Mouse (Mus musculus) hindbrain, embryonic 14.5 days (tissue): ENCODE measurements at regions not wholly inside any gene's neighbourhood (a gene's known extent, or its start where the extent isn't known, plus 50 kb on each side); places are given as distances from the start of the nearest gene placed in this dataset.

Experiments
- ATAC-seq: fragments of 200-750 bp; cut with Nextera tagmentation; 2 replicates; pipeline ENCODE4 v1.8.0; 2017; ENCODE audit warnings: moderate number of reproducible peaks, mild to moderate bottlenecking, moderate TSS enrichment, moderate library complexity; ENCODE audit not compliant: low FRiP score
- DNase-seq: peaks from one replicate; pipeline ENCODE4 v3.0.0-alpha.2; 2015; ENCODE audit warnings: low spot score
- H3K27ac ChIP-seq: fragments of 300-500 bp; sonication (generic); 2 replicates; pipeline ENCODE4 v1.5.1; 2014; ENCODE audit warnings: mild to moderate bottlenecking, moderate library complexity
- H3K27me3 ChIP-seq: fragments of 300-500 bp; sonication (generic); 2 replicates; pipeline ENCODE4 v1.6.1; 2014; ENCODE audit warnings: mild to moderate bottlenecking, low read length, mixed read lengths; ENCODE audit not compliant: control insufficient read depth, insufficient read depth
- H3K36me3 ChIP-seq: fragments of 300-500 bp; sonication (generic); replicated peaks from 2 replicates; pipeline ENCODE4 v1.6.1; 2014; ENCODE audit not compliant: control insufficient read depth, insufficient read depth
- H3K4me1 ChIP-seq: fragments of 300-500 bp; sonication (generic); replicated peaks from 2 replicates; pipeline ENCODE4 v1.6.1; 2014; ENCODE audit warnings: antibody characterized with exemption, low read length, mixed read lengths; ENCODE audit not compliant: control insufficient read depth, insufficient read depth
- H3K4me2 ChIP-seq: fragments of 300-500 bp; sonication (generic); replicated peaks from 2 replicates; pipeline ENCODE4 v1.6.1; 2014; ENCODE audit warnings: mild to moderate bottlenecking, moderate library complexity
- H3K4me3 ChIP-seq: fragments of 300-500 bp; sonication (generic); replicated peaks from 2 replicates; pipeline ENCODE4 v1.5.1; 2014; ENCODE audit warnings: mild to moderate bottlenecking, low read length
- H3K9ac ChIP-seq: fragments of 300-500 bp; sonication (generic); 2 replicates; pipeline ENCODE4 v1.6.1; 2014
- H3K9me3 ChIP-seq: fragments of 300-500 bp; sonication (generic); 2 replicates; pipeline ENCODE4 v1.6.1; 2016; ENCODE audit warnings: low read length; ENCODE audit not compliant: control insufficient read depth
- WGBS: fragments of 180-500 bp; shearing (Covaris S2); extraction: QIAGEN DNeasy Blood & Tissue Kit; methylation state at CpG from one replicate; pipeline ENCODE4 v1.1.7; 2014; 5-methylcytosine and 5-hydroxymethylcytosine counted together

- DNase-seq (no peak), ATAC-seq (no peak)
- no peak overlapping the region for H3K4me3 ChIP-seq
Measured at GRCm38 (mm10) chr12:94247362-94247761, 1444.7 kb upstream of the Flrt2 start.

GRCm38 (mm10) chr12:94252957-94253633, 1438.9 kb upstream of the Flrt2 start:
- no peak overlapping the region for H3K4me3 ChIP-seq
- no peaks in the 10 kb centered on the region for H3K9me3 ChIP-seq
- H3K4me1 ChIP-seq: no peaks in the 10 kb centered on the region
- no peaks in the 10 kb centered on the region for H3K27me3 ChIP-seq
- H3K36me3 ChIP-seq: no peaks in the 10 kb centered on the region
- ATAC-seq (no peak), DNase-seq (no peak)
- H3K27ac ChIP-seq: no peak overlapping the region
- 65% methylated on average over 8 of the region's 8 CpGs for WGBS
- H3K4me2 ChIP-seq: no peak overlapping the region
- no peak overlapping the region for H3K9ac ChIP-seq

More at GRCm38 (mm10) chr12:94247362-94247761, 1444.7 kb upstream of the Flrt2 start:
- Histone ChIP-seq H3K27me3 (no peaks in the 10 kb centered on the region), H3K9me3 (no peaks in the 10 kb centered on the region), H3K9ac (no peak overlapping the region), H3K36me3 (no peaks in the 10 kb centered on the region), H3K4me1 (no peaks in the 10 kb centered on the region), H3K4me2 (no peak overlapping the region), H3K27ac (no peak overlapping the region)

GRCm38 (mm10) chr12:94280946-94281345, 1411.1 kb upstream of the Flrt2 start:
- 76% methylated on average over 2 of the region's 2 CpGs for WGBS
- Histone ChIP-seq H3K4me2 (no peak overlapping the region), H3K4me1 (no peaks in the 10 kb centered on the region), H3K4me3 (no peak overlapping the region), H3K9me3 (no peaks in the 10 kb centered on the region), H3K36me3 (no peaks in the 10 kb centered on the region), H3K27me3 (no peaks in the 10 kb centered on the region), H3K27ac (no peak overlapping the region), H3K9ac (no peak overlapping the region)
- ATAC-seq: no peak
- no peak for DNase-seq

- Histone ChIP-seq H3K36me3 (no peaks in the 10 kb centered on the region), H3K27ac (no peak overlapping the region), H3K4me1 (no peaks in the 10 kb centered on the region), H3K4me2 (no peak overlapping the region), H3K27me3 (no peaks in the 10 kb centered on the region), H3K9me3 (no peaks in the 10 kb centered on the region), H3K4me3 (no peak overlapping the region), H3K9ac (no peak overlapping the region)
- DNase-seq (no peak), ATAC-seq (no peak)
- 86% methylated on average over 3 of the region's 3 CpGs for WGBS
Measured at GRCm38 (mm10) chr12:94282931-94283330, 1409.1 kb upstream of the Flrt2 start.

GRCm38 (mm10) chr12:94283572-94283971, 1408.5 kb upstream of the Flrt2 start:
- no peaks in the 10 kb centered on the region for H3K36me3 ChIP-seq
- ATAC-seq: no peak
- no peak for DNase-seq
- no peaks in the 10 kb centered on the region for H3K27me3 ChIP-seq
- H3K4me1 ChIP-seq: no peaks in the 10 kb centered on the region
- no peak overlapping the region for H3K27ac ChIP-seq
- H3K4me2 ChIP-seq: no peak overlapping the region
- H3K4me3 ChIP-seq: no peak overlapping the region
- H3K9ac ChIP-seq: no peak overlapping the region
- 88% methylated on average over 3 of the region's 3 CpGs for WGBS
- H3K9me3 ChIP-seq: no peaks in the 10 kb centered on the region

GRCm38 (mm10) chr12:94297864-94298263, 1394.2 kb upstream of the Flrt2 start:
- Histone ChIP-seq H3K4me2 (no peak overlapping the region), H3K9ac (no peak overlapping the region), H3K27me3 (no peaks in the 10 kb centered on the region), H3K4me1 (no peaks in the 10 kb centered on the region), H3K4me3 (no peak overlapping the region), H3K36me3 (no peaks in the 10 kb centered on the region), H3K27ac (no peak overlapping the region), H3K9me3 (no peaks in the 10 kb centered on the region)
- WGBS: 94% methylated on average over 5 of the region's 5 CpGs
- DNase-seq: no peak
- ATAC-seq: no peak

GRCm38 (mm10) chr12:94332351-94332750, 1359.7 kb upstream of the Flrt2 start:
- Histone ChIP-seq H3K9ac (no peak overlapping the region), H3K4me2 (no peak overlapping the region), H3K27ac (no peak overlapping the region), H3K4me1 (no peaks in the 10 kb centered on the region), H3K9me3 (no peaks in the 10 kb centered on the region), H3K27me3 (no peaks in the 10 kb centered on the region), H3K4me3 (no peak overlapping the region), H3K36me3 (no peaks in the 10 kb centered on the region)
- DNase-seq: no peak
- 77% methylated on average over 5 of the region's 5 CpGs for WGBS
- no peak for ATAC-seq

- Histone ChIP-seq H3K4me2 (no peak overlapping the region), H3K27me3 (no peaks in the 10 kb centered on the region), H3K9me3 (no peaks in the 10 kb centered on the region), H3K36me3 (no peaks in the 10 kb centered on the region), H3K4me1 (no peaks in the 10 kb centered on the region), H3K27ac (no peak overlapping the region), H3K4me3 (no peak overlapping the region), H3K9ac (no peak overlapping the region)
- 89% methylated on average over 3 of the region's 3 CpGs for WGBS
- no peak for DNase-seq
- no peak for ATAC-seq
Measured at GRCm38 (mm10) chr12:94334671-94335070, 1357.4 kb upstream of the Flrt2 start.

GRCm38 (mm10) chr12:94349623-94350156, 1342.3 kb upstream of the Flrt2 start:
- Histone ChIP-seq H3K27me3 (no peaks in the 10 kb centered on the region), H3K9ac (no peak overlapping the region), H3K9me3 (no peaks in the 10 kb centered on the region), H3K4me2 (no peak overlapping the region), H3K4me3 (no peak overlapping the region), H3K4me1 (no peaks in the 10 kb centered on the region), H3K36me3 (no peaks in the 10 kb centered on the region), H3K27ac (no peak overlapping the region)
- WGBS: 47% methylated on average over 7 of the region's 7 CpGs
- ATAC-seq (no peak), DNase-seq (no peak)

GRCm38 (mm10) chr12:94364269-94364668, 1327.8 kb upstream of the Flrt2 start:
- no peak for ATAC-seq
- Histone ChIP-seq H3K27me3 (no peaks in the 10 kb centered on the region), H3K4me3 (no peak overlapping the region), H3K4me1 (no peaks in the 10 kb centered on the region), H3K36me3 (no peaks in the 10 kb centered on the region), H3K9ac (no peak overlapping the region), H3K9me3 (no peaks in the 10 kb centered on the region), H3K27ac (no peak overlapping the region), H3K4me2 (no peak overlapping the region)
- DNase-seq: no peak
- 58% methylated on average over 6 of the region's 6 CpGs for WGBS
